Mouse (Mus musculus) ES-Bruce4 (cell line): ENCODE measurements around the gene Rasl12.

Experiments used
- CTCF ChIP-seq: IDR thresholded peaks from one replicate; pipeline ENCODE4 v1.8.1; 2011; ENCODE audit warnings: low read depth, low read length
- EP300 ChIP-seq: IDR thresholded peaks from 2 replicates; pipeline ENCODE4 v1.6.1; 2011; ENCODE audit warnings: low read depth, low read length; ENCODE audit not compliant: insufficient read depth
- POLR2A ChIP-seq: IDR thresholded peaks from one replicate; pipeline ENCODE4 v1.8.1; 2011; ENCODE audit warnings: low read length; ENCODE audit not compliant: insufficient read depth

- no peak for TF ChIP-seq CTCF
- no peak for TF ChIP-seq POLR2A
- TF ChIP-seq EP300 = no peak
Observed at GRCm38 (mm10) chr9:65399934-65400333, 1.6 kb downstream of the Rasl12 start.
